Mouse (Mus musculus): ENCODE data around the gene Rps16.

DNA sequence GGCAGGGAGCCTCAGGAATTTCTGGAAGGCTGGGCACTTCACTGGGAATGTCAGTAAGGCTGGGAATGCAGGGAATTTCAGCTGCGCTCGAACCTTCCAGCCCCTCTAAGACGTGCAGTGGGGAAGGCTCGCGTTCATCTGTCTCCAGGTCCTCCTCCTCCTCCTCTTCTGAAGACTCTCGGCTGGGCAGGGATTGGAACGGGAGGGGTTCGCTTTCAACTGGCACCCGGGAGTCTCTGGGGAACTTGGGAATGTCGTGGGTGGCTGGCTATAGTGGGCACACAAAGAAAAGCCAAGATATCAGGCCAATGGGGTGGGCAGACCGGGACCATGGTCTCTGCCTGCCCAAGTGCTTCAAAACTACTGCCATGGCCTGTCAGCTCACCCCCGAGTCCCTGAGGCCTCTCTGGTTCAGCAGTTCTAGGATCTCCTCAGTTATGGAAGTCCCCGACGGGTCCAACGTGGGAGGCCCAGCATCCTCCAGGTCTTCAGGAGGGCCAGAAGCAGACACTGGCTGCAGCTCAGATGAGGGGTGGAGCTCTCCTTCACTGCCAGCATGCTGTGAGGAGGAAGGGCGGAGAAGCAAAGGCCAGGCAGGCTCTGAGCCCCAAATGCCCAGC lies 12.1 kb downstream of the Rps16 start:
- TF ChIP-seq POLR2A (IDR thresholded peaks at IDR 0.05; ENCODE audit: extremely low read depth, insufficient read depth, low read length) (no peak), CTCF (IDR thresholded peaks at IDR 0.05; ENCODE audit: low read depth, low read length) (no peak)

Measured in liver, adult 2 months (tissue).